Mouse (Mus musculus): ENCODE data around the gene Adam29. TPM values are rescaled to one million over a fixed set of nuclear protein-coding genes. Genes with fewer than 3 reads are reported as not detected.

Adam29 gene
- total RNA-seq (2017): not detected in 3 replicates

GRCm38 (mm10) chr8:55906848-55907247 lies at the start of gene Adam29:
Gene Adam29, minus strand, starts transcription at chr8:55906948.
- no peak for ATAC-seq (replicated peaks; ENCODE audit: insufficient number of reproducible peaks, low FRiP score, low TSS enrichment, poor library complexity, severe bottlenecking)

GRCm38 (mm10) chr8:55940526-55940880 lies 33.8 kb upstream of the Adam29 start:
- ATAC-seq (replicated peaks; ENCODE audit: insufficient number of reproducible peaks, low FRiP score, low TSS enrichment, poor library complexity, severe bottlenecking): no peak

DNA sequence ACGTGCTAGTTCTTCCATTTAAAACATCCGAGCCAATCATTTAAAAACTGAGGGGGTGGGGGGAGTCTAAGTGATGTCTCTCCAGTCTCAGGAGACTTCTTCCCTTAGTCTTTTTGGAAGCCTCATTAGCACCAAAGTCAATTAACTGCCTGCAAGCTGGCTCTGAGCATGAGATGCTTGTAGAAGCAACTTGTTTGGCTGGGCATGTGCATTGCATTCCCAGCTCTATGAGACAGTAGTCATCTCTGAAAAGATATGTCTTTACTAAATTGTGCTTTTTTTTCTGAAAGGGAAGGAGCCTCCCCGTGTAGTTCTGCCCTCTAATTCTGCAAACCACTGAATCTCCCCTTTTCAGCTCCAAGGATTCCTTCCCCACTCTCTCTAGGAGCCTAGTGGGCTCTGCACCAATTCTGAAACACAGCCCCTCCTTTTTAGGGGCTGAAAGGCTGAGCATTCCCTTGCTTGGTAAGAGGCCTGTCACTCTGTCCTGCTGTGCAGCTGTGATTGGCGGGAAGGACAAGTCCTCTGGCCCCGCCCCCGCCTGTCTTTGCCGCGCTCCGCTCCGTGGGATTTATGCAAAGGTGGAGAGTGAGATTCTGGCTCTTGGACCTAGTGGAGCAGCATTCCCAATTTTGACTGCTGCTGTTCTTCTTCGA lies 33.2 kb upstream of the Adam29 start, which contains the start of gene Glra3:
Glra3 (plus strand) TSS at position 591 of the 656 bp plus-strand sequence.
- ATAC-seq (replicated peaks; ENCODE audit: insufficient number of reproducible peaks, low FRiP score, low TSS enrichment, poor library complexity, severe bottlenecking): no peak

Other genes starting within 250 kb of the Adam29 start
- 0.19 TPM in 1 of 3 replicates, not detected in the others for gene Glra3, start 33.5 kb upstream of the Adam29 start, total RNA-seq (2017)

Data from monocyte, adult 5-6 weeks (primary cell).